Mouse (Mus musculus) embryonic facial prominence, embryonic 14.5 days (tissue): ENCODE results near the gene Apba2. TPM values are rescaled to one million over a fixed set of nuclear protein-coding genes. Genes with fewer than 3 reads are reported as not detected.

Experiments used
- ATAC-seq: fragments of 200-750 bp; cut with Nextera tagmentation; 2 replicates; pipeline ENCODE4 v1.8.0; 2017; ENCODE audit warnings: low read depth, moderate number of reproducible peaks, moderate TSS enrichment
- DNase-seq: peaks from one replicate; pipeline ENCODE4 v3.0.0-alpha.2; 2015; ENCODE audit warnings: low spot score
- H3K27ac ChIP-seq: fragments of 300-500 bp; sonication (generic); replicated peaks from 2 replicates; pipeline ENCODE4 v1.5.1; 2014; ENCODE audit warnings: low read depth, mild to moderate bottlenecking, low read length, moderate library complexity
- H3K27me3 ChIP-seq: fragments of 300-500 bp; sonication (generic); replicated peaks from 2 replicates; pipeline ENCODE4 v1.6.1; 2014; ENCODE audit warnings: low read length; ENCODE audit not compliant: control insufficient read depth, insufficient read depth
- H3K36me3 ChIP-seq: fragments of 300-500 bp; sonication (generic); 2 replicates; pipeline ENCODE4 v1.6.1; 2014; ENCODE audit warnings: low read length, mixed read lengths; ENCODE audit not compliant: control insufficient read depth, insufficient read depth
- H3K4me1 ChIP-seq: fragments of 300-500 bp; sonication (generic); 2 replicates; pipeline ENCODE4 v1.6.1; 2014; ENCODE audit warnings: antibody characterized with exemption, low read length; ENCODE audit not compliant: control insufficient read depth, insufficient read depth
- H3K4me2 ChIP-seq: fragments of 300-500 bp; sonication (generic); 2 replicates; pipeline ENCODE4 v1.6.1; 2014; ENCODE audit warnings: low read depth, mild to moderate bottlenecking, low read length, moderate library complexity, mixed read lengths
- H3K4me3 ChIP-seq: fragments of 300-500 bp; sonication (generic); 2 replicates; pipeline ENCODE4 v1.5.1; 2014; ENCODE audit warnings: low read depth, mild to moderate bottlenecking, low read length
- H3K9ac ChIP-seq: fragments of 300-500 bp; sonication (generic); 2 replicates; pipeline ENCODE4 v1.6.1; 2014; ENCODE audit warnings: low read depth, mild to moderate bottlenecking, low read length, moderate library complexity, mixed read lengths
- H3K9me3 ChIP-seq: fragments of 300-500 bp; sonication (generic); 2 replicates; pipeline ENCODE4 v1.6.1; 2016; ENCODE audit warnings: low read length; ENCODE audit not compliant: control insufficient read depth
- WGBS: fragments of 180-500 bp; shearing (Covaris S2); extraction: QIAGEN DNeasy Blood & Tissue Kit; methylation state at CpG from one replicate; pipeline ENCODE4 v1.1.7; 2014; 5-methylcytosine and 5-hydroxymethylcytosine counted together
- polyA plus RNA-seq: library from polyadenylated mRNA; unstranded; fragments of >200 nt; fragmentation: Nextera tagmentation; extraction: Ambion mirVana; gene quantifications from 2 replicates; pipeline ENCODE4 v1.2.1, GENCODE M21; 2014

The Apba2 gene
- polyA plus RNA-seq, 1 experiment from 2014 or later = 9.0 TPM

DNA sequence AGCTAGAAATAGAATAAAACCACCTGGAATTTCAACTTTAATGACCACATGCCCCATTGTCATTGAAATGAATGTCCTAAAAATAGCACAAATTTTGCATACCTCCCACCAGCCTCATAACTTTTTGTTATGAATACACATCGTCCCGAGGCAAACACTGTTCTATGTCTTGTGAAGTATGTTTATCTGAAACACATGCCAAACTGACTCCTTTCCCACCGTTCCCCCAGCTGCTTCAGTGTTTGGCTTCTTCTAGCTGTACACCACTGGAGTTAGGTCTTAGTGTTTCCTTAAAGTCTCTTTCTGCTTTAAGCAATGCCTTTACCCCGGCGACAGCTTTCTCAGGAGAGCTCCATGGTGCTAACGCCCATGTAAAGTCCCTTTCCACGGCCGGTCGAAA lies 289.6 kb downstream of the Apba2 start:
- Histone ChIP-seq H3K9me3 (no peaks in the 10 kb centered on the region), H3K27ac (no peak overlapping the region; the same call in 1 of the 2 replicates), H3K4me3 (no peak overlapping the region), H3K4me1 (peaks cover 4% of the 10 kb centered on the region), H3K27me3 (no peaks in the 10 kb centered on the region), H3K9ac (no peak overlapping the region), H3K36me3 (no peaks in the 10 kb centered on the region), H3K4me2 (no peak overlapping the region)
- ATAC-seq (no peak), DNase-seq (peak; percentile 29)
- WGBS = 59% methylated on average over 9 of the region's 9 CpGs

DNA sequence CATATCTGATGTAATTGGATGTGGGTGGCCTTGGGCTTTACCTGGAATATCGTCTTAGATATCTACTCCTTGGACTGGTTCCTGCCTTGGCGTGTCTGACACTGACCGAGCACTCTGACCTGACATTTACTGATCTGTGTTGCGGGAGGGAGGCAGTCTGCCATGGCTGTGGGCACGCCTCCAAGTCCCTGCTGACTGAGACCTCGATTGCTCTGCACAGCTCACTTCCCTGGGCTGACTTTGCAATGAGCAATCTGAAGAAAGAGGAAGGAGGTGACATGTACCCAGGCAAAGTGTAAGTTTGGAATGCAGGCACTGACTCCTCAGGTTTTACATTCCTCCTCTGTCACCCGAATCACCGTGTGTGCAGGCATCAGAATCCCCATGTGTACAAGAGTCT lies 290.5 kb downstream of the Apba2 start:
- Histone ChIP-seq H3K27me3 (no peaks in the 10 kb centered on the region), H3K27ac (no peak overlapping the region), H3K36me3 (no peaks in the 10 kb centered on the region), H3K9ac (no peak overlapping the region), H3K9me3 (no peaks in the 10 kb centered on the region), H3K4me3 (no peak overlapping the region), H3K4me2 (no peak overlapping the region), H3K4me1 (peaks cover 4% of the 10 kb centered on the region)
- DNase-seq (no peak), ATAC-seq (no peak)
- 53% methylated on average over 8 of the region's 8 CpGs for WGBS

DNA sequence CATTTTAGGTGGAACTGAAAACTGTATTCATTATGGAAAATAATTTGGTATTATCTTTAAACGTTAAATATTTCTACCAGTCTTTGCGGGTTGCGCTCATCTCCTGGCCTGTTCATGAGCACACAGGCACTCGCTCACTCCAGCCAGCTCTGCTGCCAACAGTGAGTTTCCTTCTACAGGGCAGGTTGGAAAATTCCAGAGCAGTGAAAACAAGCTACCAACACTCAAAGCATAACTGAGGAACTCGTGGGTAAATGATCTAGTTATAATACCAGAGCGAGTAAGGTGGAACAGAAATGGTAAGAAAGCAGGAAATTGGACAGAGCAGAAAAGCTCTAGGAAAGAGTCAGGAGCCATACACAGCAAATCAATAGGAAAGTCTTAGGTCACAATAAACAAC lies 294.0 kb downstream of the Apba2 start:
- Histone ChIP-seq H3K27ac (no peak overlapping the region), H3K4me2 (no peak overlapping the region), H3K27me3 (no peaks in the 10 kb centered on the region), H3K36me3 (no peaks in the 10 kb centered on the region), H3K9me3 (no peaks in the 10 kb centered on the region), H3K4me1 (peaks cover 4% of the 10 kb centered on the region), H3K4me3 (no peak overlapping the region), H3K9ac (no peak overlapping the region)
- no peak for DNase-seq
- 69% methylated on average over 6 of the region's 6 CpGs for WGBS
- ATAC-seq = no peak

Other genes starting within 250 kb of the Apba2 start
- gene Mtmr10, start 214.1 kb upstream of the Apba2 start, polyA plus RNA-seq = 14.3 and 16.5 TPM in 2 replicates
- gene Fan1, start 127.6 kb upstream of the Apba2 start, polyA plus RNA-seq = 4.0 and 5.0 TPM in 2 replicates
- 35.4 and 36.1 TPM in 2 replicates for gene Mphosph10, start 109.4 kb upstream of the Apba2 start, polyA plus RNA-seq
- gene Mcee, start 109.1 kb upstream of the Apba2 start, polyA plus RNA-seq = 62.3 and 74.1 TPM in 2 replicates